Mouse (Mus musculus): ENCODE results near the gene Ppp2r5e. TPM values are rescaled to one million over a fixed set of nuclear protein-coding genes. Genes with fewer than 3 reads are reported as not detected.

Ppp2r5e gene
- polyA plus RNA-seq, 1 experiment from 2014 or later = 25.3 TPM

DNA sequence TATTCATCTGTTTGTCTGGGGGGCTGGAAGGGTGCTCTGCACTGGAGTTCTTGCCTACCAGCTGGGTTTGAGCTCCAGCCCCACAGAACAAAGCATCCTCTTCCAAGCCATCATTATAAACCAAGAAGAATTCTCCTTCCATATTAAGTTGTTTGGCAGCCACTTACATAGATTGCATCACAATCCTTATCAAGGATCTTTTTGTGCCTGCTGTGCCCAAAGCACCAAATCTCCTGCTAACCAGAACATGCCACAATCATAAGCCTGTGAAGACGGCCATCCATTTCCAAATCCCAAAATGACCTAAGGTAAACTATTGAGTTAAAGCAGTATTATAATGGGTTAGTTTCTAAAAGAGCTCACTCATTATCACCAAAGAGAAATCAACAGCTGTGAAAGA is 25.9 kb downstream of the Ppp2r5e start:
- H3K36me3 ChIP-seq = peaks cover 2% of the 10 kb centered on the region; the same call in 1 of the 2 replicates
- no peak overlapping the region for H3K27ac ChIP-seq (replicated peaks)
- peaks cover 6% of the 10 kb centered on the region; the same call in 1 of the 2 replicates for H3K4me1 ChIP-seq
- H3K27me3 ChIP-seq = no peaks in the 10 kb centered on the region
- H3K4me2 ChIP-seq (replicated peaks) = no peak overlapping the region
- no peak overlapping the region for H3K9ac ChIP-seq (replicated peaks)
- no peaks in the 10 kb centered on the region for H3K9me3 ChIP-seq
- ATAC-seq (ENCODE audit: low FRiP score, low read depth) = no peak
- H3K4me3 ChIP-seq = no peak overlapping the region
- 79% methylated on average over 1 of the region's 1 CpGs for WGBS

DNA sequence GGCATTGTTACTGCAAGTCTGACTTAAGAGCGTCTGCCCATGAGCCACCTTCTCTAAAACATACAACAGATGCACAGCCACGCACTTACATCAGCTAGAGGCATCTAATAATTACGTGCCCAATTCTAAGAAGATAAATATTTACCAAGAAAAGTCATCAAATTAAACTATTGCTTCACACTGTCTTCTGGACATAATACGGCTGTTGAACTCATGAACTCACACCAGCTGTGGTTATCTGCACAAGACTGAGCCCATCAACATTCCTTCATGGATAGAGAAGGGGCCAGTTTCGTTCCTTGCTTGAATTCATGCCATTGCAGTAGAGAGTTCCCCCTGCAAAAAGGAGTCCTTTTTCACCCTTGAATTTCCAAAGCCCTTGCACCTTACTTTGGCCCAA is 28.3 kb downstream of the Ppp2r5e start:
- Histone ChIP-seq H3K4me1 (0 out of 2 replicates have a peak, but pooled peaks cover 6% of the 10 kb centered on the region), H3K4me3 (no peak overlapping the region), H3K27ac (replicated peaks) (no peak overlapping the region), H3K4me2 (replicated peaks) (no peak overlapping the region), H3K36me3 (peaks cover 3% of the 10 kb centered on the region; the same call in 1 of the 2 replicates), H3K27me3 (no peaks in the 10 kb centered on the region), H3K9ac (replicated peaks) (no peak overlapping the region), H3K9me3 (no peaks in the 10 kb centered on the region)
- WGBS = 90% methylated on average over 5 of the region's 5 CpGs
- no peak for ATAC-seq (ENCODE audit: low FRiP score, low read depth)

GRCm38 (mm10) chr12:75565756-75566155 is 30.3 kb downstream of the Ppp2r5e start:
- Histone ChIP-seq H3K9me3 (no peaks in the 10 kb centered on the region), H3K4me2 (replicated peaks) (no peak overlapping the region), H3K9ac (replicated peaks) (no peak overlapping the region), H3K4me3 (no peak overlapping the region), H3K4me1 (0 out of 2 replicates have a peak, but pooled peaks cover 3% of the 10 kb centered on the region), H3K36me3 (peaks cover 3% of the 10 kb centered on the region; the same call in 1 of the 2 replicates), H3K27ac (replicated peaks) (no peak overlapping the region), H3K27me3 (no peaks in the 10 kb centered on the region)
- WGBS = 91% methylated on average over 5 of the region's 5 CpGs
- no peak for ATAC-seq (ENCODE audit: low FRiP score, low read depth)

DNA sequence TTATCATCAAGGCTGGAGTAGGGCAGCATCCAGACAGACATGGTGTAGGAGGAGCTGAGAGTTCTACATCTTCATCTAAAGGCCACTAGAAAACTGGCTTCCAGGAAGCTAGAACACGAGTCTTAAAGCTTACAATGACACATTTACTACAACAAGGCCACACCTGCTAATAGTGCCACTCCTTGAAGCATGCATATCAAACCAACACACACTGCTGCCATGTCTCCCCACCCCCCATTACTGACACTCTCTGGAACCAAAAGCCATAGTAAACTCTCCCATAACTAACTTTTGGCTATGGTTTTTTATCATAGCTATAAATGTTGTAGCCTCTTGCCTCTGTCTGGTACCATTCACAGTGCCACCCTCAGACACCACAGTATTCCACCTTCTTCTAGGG is 31.5 kb downstream of the Ppp2r5e start:
- Histone ChIP-seq H3K4me2 (replicated peaks) (no peak overlapping the region), H3K27me3 (no peaks in the 10 kb centered on the region), H3K9me3 (no peaks in the 10 kb centered on the region), H3K36me3 (peaks cover 3% of the 10 kb centered on the region; the same call in 1 of the 2 replicates), H3K4me3 (no peak overlapping the region), H3K9ac (replicated peaks) (no peak overlapping the region), H3K4me1 (no peaks in the 10 kb centered on the region), H3K27ac (replicated peaks) (no peak overlapping the region)
- ATAC-seq (ENCODE audit: low FRiP score, low read depth) = no peak
- 86% methylated on average over 1 of the region's 1 CpGs for whole genome bisulfite sequencing

GRCm38 (mm10) chr12:75562996-75563618 is 32.9 kb downstream of the Ppp2r5e start:
- no peak for ATAC-seq (ENCODE audit: low FRiP score, low read depth)
- Histone ChIP-seq H3K27me3 (no peaks in the 10 kb centered on the region), H3K4me2 (replicated peaks) (no peak overlapping the region), H3K4me1 (peaks cover 1% of the 10 kb centered on the region; the same call in 1 of the 2 replicates), H3K27ac (replicated peaks) (no peak overlapping the region), H3K4me3 (no peak overlapping the region), H3K9me3 (no peaks in the 10 kb centered on the region), H3K36me3 (peaks cover 3% of the 10 kb centered on the region; the same call in 1 of the 2 replicates), H3K9ac (replicated peaks) (no peak overlapping the region)
- WGBS = 94% methylated on average over 1 of the region's 1 CpGs

DNA sequence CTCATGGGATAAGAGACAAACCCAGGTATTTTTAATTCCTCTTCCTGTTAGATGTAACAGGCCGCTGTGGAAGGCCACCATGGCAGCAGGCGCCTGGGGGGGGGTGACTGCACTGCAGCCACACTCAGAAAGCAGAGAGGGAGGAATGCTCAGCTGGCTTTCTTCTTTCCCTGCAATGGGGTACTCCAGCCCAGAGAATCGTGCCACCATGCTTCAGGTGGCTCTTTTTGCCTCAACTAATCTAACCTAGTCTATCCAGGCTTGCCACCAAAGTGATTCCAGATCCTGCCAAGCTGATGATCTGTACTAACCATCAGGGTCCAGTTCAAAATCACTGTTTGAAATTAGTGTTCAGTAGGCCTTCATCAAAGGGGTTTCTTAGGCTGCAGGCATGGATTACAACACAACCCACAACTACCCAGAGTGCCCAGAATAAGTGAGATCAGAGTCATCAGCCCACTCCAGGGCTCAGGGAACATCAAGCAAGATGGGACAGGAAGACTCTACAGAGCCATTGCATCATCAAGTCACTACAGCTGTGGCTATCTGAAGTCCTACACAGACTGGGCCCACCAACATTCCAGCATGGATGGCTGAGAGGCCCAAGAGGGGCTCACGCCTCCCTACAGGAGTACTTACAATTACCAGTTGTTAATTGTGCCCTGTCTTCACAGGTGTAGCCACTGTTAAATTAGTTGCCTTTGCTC is 35.2 kb downstream of the Ppp2r5e start:
- ATAC-seq (ENCODE audit: low FRiP score, low read depth) = no peak

GRCm38 (mm10) chr12:75559196-75559595 is 36.8 kb downstream of the Ppp2r5e start:
- H3K4me2 ChIP-seq (replicated peaks) = no peak overlapping the region
- no peak overlapping the region for H3K27ac ChIP-seq (replicated peaks)

More for the DNA sequence above, 35.2 kb downstream of the Ppp2r5e start:
- H3K27me3 ChIP-seq = no peaks in the 10 kb centered on the region
- H3K36me3 ChIP-seq = peaks cover 3% of the 10 kb centered on the region; the same call in 1 of the 2 replicates
- no peak overlapping the region for H3K27ac ChIP-seq (replicated peaks)
- H3K9ac ChIP-seq (replicated peaks) = no peak overlapping the region
- WGBS = 89% methylated on average over 4 of the region's 4 CpGs
- peaks cover 7% of the 10 kb centered on the region; the same call in 1 of the 2 replicates for H3K4me1 ChIP-seq
- no peaks in the 10 kb centered on the region for H3K9me3 ChIP-seq
- no peak overlapping the region for H3K4me2 ChIP-seq (replicated peaks)
- no peak overlapping the region for H3K4me3 ChIP-seq

DNA sequence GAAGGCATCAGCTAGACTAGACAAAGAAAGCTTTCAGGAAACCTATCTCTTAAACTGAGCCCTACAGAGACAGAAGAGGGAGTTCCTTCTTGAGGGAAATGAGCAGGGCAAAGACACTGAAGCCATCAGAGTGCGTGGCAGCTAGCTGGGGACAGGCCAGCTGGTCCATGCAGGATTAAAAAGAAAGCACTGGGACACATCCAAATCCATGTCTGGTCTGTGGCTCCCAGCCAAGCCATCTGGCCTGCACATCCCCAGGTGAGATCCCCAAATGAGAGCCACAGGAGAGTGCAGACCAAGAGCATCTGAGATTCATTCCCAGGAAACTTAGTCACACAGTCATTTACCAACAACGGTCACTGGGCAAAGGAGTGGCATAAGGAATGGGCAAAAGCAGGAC is 38.2 kb downstream of the Ppp2r5e start:
- no peaks in the 10 kb centered on the region for H3K9me3 ChIP-seq
- no peaks in the 10 kb centered on the region for H3K36me3 ChIP-seq
- ATAC-seq (ENCODE audit: low FRiP score, low read depth) = no peak
- H3K27ac ChIP-seq (replicated peaks) = no peak overlapping the region
- no peaks in the 10 kb centered on the region for H3K27me3 ChIP-seq
- H3K9ac ChIP-seq (replicated peaks) = no peak overlapping the region
- H3K4me2 ChIP-seq (replicated peaks) = no peak overlapping the region
- WGBS = 83% methylated on average over 2 of the region's 2 CpGs
- peaks cover 7% of the 10 kb centered on the region; the same call in 1 of the 2 replicates for H3K4me1 ChIP-seq
- H3K4me3 ChIP-seq = no peak overlapping the region

More at GRCm38 (mm10) chr12:75559196-75559595, 36.8 kb downstream of the Ppp2r5e start:
- Histone ChIP-seq H3K36me3 (no peaks in the 10 kb centered on the region), H3K4me1 (peaks cover 7% of the 10 kb centered on the region; the same call in 1 of the 2 replicates), H3K4me3 (no peak overlapping the region), H3K27me3 (no peaks in the 10 kb centered on the region), H3K9ac (replicated peaks) (no peak overlapping the region), H3K9me3 (no peaks in the 10 kb centered on the region)
- no peak for ATAC-seq (ENCODE audit: low FRiP score, low read depth)
- WGBS = 72% methylated on average over 2 of the region's 2 CpGs

- WGBS = 84% methylated on average over 3 of the region's 3 CpGs
- Histone ChIP-seq H3K4me1 (peaks cover 7% of the 10 kb centered on the region; the same call in 1 of the 2 replicates), H3K36me3 (no peaks in the 10 kb centered on the region), H3K4me2 (replicated peaks) (no peak overlapping the region), H3K27ac (replicated peaks) (no peak overlapping the region), H3K4me3 (no peak overlapping the region), H3K9me3 (no peaks in the 10 kb centered on the region), H3K9ac (replicated peaks) (no peak overlapping the region), H3K27me3 (no peaks in the 10 kb centered on the region)
- no peak for ATAC-seq (ENCODE audit: low FRiP score, low read depth)
Observed at GRCm38 (mm10) chr12:75555032-75555431, 41.0 kb downstream of the Ppp2r5e start.

GRCm38 (mm10) chr12:75552296-75552695 is 43.7 kb downstream of the Ppp2r5e start:
- Histone ChIP-seq H3K4me3 (no peak overlapping the region), H3K9me3 (no peaks in the 10 kb centered on the region), H3K27ac (replicated peaks) (no peak overlapping the region), H3K9ac (replicated peaks) (no peak overlapping the region), H3K4me1 (no peaks in the 10 kb centered on the region), H3K36me3 (no peaks in the 10 kb centered on the region), H3K4me2 (replicated peaks) (no peak overlapping the region), H3K27me3 (no peaks in the 10 kb centered on the region)
- ATAC-seq (ENCODE audit: low FRiP score, low read depth) = no peak
- 89% methylated on average over 3 of the region's 3 CpGs for WGBS

DNA sequence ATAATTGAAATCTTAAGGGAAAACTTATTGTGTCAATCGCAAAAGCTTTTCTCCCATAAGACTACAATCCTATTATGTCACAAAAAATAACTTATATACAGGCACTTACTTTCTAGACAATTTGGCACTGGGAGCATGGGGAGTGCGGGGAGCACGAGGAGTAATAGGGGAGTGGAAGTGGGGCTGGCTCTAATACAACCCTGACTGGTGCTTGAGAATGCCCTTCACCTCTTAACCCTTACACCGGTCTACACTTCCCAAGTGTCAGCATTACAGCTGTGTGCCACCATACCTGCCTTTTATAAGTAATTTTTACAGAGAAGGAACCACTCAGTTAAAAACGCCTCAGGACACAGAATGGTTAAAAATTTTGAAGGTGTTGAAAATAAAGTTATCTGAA is 44.4 kb downstream of the Ppp2r5e start:
- no peaks in the 10 kb centered on the region for H3K36me3 ChIP-seq
- no peak overlapping the region for H3K4me2 ChIP-seq (replicated peaks)
- no peaks in the 10 kb centered on the region for H3K4me1 ChIP-seq
- no peaks in the 10 kb centered on the region for H3K27me3 ChIP-seq
- H3K9ac ChIP-seq (replicated peaks) = no peak overlapping the region
- no peak for ATAC-seq (ENCODE audit: low FRiP score, low read depth)
- 88% methylated on average over 5 of the region's 5 CpGs for WGBS
- no peak overlapping the region for H3K4me3 ChIP-seq
- no peaks in the 10 kb centered on the region for H3K9me3 ChIP-seq
- H3K27ac ChIP-seq (replicated peaks) = no peak overlapping the region

DNA sequence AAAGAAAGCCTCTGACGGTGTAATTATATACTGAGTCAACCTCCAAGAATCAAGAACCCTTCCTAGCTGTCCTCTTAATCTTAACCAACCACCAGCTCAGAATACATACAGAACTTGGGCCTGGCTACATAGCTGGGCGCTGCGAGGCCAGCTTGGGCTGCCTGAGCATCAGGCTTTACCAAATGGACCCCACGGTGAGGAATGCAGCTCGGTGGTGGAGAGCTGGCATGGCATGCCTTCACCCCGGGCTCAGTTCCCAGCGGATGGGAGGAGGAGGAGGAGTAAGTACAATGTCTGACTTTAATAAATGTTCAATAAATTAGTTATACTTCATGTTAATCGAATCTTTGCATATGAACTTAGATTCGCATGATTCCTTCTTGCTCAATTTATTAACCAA is 47.0 kb downstream of the Ppp2r5e start:
- Histone ChIP-seq H3K4me1 (no peaks in the 10 kb centered on the region), H3K4me3 (no peak overlapping the region), H3K4me2 (replicated peaks) (no peak overlapping the region), H3K27ac (replicated peaks) (no peak overlapping the region), H3K36me3 (no peaks in the 10 kb centered on the region), H3K27me3 (no peaks in the 10 kb centered on the region), H3K9ac (replicated peaks) (no peak overlapping the region), H3K9me3 (no peaks in the 10 kb centered on the region)
- WGBS = 84% methylated on average over 9 of the region's 9 CpGs
- no peak; the same call in 1 of the 2 replicates for ATAC-seq (ENCODE audit: low FRiP score, low read depth)

Measured in midbrain, embryonic 12.5 days (tissue).